Mouse (Mus musculus) heart, embryonic 14.5 days (tissue): ENCODE measurements around the gene Ttc23. TPM values are rescaled to one million over a fixed set of nuclear protein-coding genes. Genes with fewer than 3 reads are reported as not detected.

Source experiments
- microRNA-seq: library from miRNA; unstranded; fragments of <30 nt; microRNA quantifications from one replicate; pipeline ENCODE4, GENCODE M21; 2016
- polyA plus RNA-seq: library from polyadenylated mRNA; unstranded; fragments of >200 nt; fragmentation: Nextera tagmentation; extraction: Ambion mirVana; gene quantifications from 2 replicates; pipeline ENCODE4 v1.2.1, GENCODE M21; 2014

Ttc23 gene
- polyA plus RNA-seq, 1 experiment from 2014 or later: 20.9 TPM

Small RNA genes within 50 kb of the gene (microRNA-seq; reads per million reads assigned to microRNA genes)
- gene Gm23844: not detected

Other genes with a start within 250 kb of the Ttc23 start
- 13.3 and 16.1 TPM in 2 replicates for gene Lrrc28, start 2.1 kb upstream of the Ttc23 start, polyA plus RNA-seq
- gene Synm, start 112.3 kb downstream of the Ttc23 start, polyA plus RNA-seq: 2.3 and 2.5 TPM in 2 replicates